Mouse (Mus musculus) heart, embryonic 10.5 days (tissue): ENCODE results near the gene Tead2. TPM values are rescaled to one million over a fixed set of nuclear protein-coding genes. Genes with fewer than 3 reads are reported as not detected.

Experiments
- DNase-seq: peaks from one replicate; pipeline ENCODE4 v3.0.0-alpha.2; 2017; ENCODE audit warnings: low spot score
- H3K27ac ChIP-seq: fragments of 300-500 bp; sonication (generic); 2 replicates; pipeline ENCODE4 v1.5.1; 2016; ENCODE audit warnings: mild to moderate bottlenecking
- H3K27me3 ChIP-seq: fragments of 300-500 bp; sonication (generic); 2 replicates; pipeline ENCODE4 v1.6.1; 2016; ENCODE audit warnings: mild to moderate bottlenecking; ENCODE audit not compliant: poor library complexity, insufficient read depth, severe bottlenecking
- H3K36me3 ChIP-seq: fragments of 300-500 bp; sonication (generic); 2 replicates; pipeline ENCODE4 v1.6.1; 2016; ENCODE audit warnings: mild to moderate bottlenecking, moderate library complexity
- H3K4me1 ChIP-seq: fragments of 300-500 bp; sonication (generic); 2 replicates; pipeline ENCODE4 v1.6.1; 2016; ENCODE audit warnings: mild to moderate bottlenecking
- H3K4me3 ChIP-seq: fragments of 300-500 bp; sonication (generic); 2 replicates; pipeline ENCODE4 v1.5.1; 2016; ENCODE audit warnings: mild to moderate bottlenecking, moderate library complexity
- H3K9me3 ChIP-seq: fragments of 300-500 bp; sonication (generic); 2 replicates; pipeline ENCODE4 v1.6.1; 2016; ENCODE audit warnings: mild to moderate bottlenecking, moderate library complexity
- WGBS: fragments of 180-500 bp; shearing (Covaris S2); methylation state at CpG from one replicate; pipeline ENCODE4 v1.1.7; 2016; 5-methylcytosine and 5-hydroxymethylcytosine counted together
- polyA plus RNA-seq: library from polyadenylated mRNA; unstranded; fragments of >200 nt; fragmentation: Nextera tagmentation; extraction: Ambion mirVana; gene quantifications from 2 replicates; pipeline ENCODE4 v1.2.1, GENCODE M21; 2016

The Tead2 gene
- polyA plus RNA-seq, 1 experiment from 2014 or later = 210 TPM

DNA sequence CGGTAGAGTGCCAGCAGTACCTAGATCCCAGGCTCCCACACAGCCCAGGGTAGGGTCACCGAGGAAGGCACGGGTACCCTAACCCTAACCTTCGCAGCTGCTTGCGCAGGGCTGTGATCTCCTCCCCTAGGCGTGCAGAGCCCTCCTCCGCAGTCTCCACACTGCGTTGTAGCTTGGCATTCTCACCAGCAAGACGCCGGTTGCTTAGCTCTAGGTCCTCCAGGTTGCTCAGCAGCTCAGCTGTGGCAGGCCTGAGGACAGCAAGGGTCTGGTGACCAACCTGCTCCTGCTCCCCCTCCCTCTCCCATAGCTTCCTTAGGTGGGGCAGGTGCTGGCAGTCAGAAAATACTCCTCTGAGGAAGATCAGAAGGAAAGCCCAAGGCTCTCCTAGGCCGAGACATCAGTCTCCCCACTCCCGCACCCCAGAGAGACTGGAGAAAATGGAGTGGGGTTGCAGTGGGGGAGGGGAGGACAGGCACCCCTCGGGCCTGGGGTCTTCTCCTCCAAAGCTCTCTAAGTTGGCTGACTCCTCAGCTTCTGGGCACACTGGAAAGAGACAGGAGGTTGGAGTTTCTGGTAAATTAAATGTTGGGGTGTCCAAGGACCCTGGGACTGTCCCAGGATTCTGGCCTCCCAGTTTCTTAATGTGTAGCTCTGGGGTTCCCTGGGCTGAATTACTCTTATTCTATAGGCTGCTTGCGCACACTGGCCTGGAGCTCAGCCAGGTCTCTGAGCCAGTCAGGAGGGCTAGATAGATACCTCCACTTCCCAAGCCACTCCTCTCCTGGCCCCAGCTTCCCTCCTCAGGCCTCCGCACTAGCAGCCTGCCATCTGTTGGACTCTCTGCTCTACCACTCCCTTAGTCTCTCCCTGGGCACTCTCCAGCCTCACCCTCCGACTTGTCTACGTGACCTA lies 21.4 kb upstream of the Tead2 start:
- Histone ChIP-seq H3K27me3 (peaks cover 64% of the 10 kb centered on the region), H3K9me3 (no peaks in the 10 kb centered on the region), H3K36me3 (no peaks in the 10 kb centered on the region), H3K4me3 (no peak overlapping the region), H3K4me1 (peaks cover 60% of the 10 kb centered on the region), H3K27ac (no peak overlapping the region)
- 73% methylated on average over 17 of the region's 17 CpGs for WGBS
- no peak for DNase-seq

DNA sequence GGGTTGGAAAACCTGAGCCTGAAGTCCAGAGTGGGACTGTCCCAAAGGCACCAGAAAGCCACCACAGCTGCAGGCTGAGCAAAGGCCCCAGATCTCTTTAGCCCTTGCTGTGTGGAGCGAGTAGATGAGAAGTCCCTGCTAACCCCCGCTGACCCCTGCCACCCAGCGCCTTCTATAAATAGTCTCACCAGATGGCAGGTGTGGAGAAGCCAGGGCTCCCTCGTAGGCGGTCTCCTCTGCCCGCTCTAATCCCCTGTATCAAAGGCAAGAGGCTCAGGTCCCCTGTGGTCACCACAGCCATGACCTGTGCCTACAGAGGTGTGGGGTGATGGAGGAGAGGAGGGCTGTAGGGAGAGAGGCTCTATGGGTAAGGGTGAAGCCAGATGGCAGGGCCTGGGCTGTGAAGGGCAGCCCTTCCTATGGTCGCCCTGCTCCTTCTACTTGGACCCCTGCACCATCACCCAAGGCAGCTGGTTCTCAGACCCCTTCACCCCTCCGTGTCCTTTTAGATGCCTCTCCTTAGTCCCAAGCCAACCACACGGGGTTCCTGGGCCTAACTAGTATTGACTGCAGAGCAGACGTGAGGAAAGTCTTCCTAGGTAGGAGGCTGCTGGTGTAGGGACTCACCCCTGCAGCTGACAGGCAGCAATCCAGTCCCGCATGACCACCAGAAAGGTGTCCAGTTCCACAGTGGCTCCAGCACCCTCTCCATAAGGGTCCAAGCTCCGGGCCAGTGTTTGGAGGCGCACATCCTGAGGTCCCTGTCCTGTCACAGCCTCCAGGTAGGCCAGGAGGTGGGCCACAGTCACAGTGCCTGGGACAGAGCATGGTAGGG lies 20.0 kb upstream of the Tead2 start:
- 49% methylated on average over 13 of the region's 13 CpGs for WGBS
- H3K27ac ChIP-seq = peak overlapping the region; percentile 19

GRCm38 (mm10) chr7:45196176-45196535 lies 19.4 kb upstream of the Tead2 start:
- WGBS = 79% methylated on average over 4 of the region's 4 CpGs
- peaks cover 56% of the 10 kb centered on the region for H3K4me1 ChIP-seq
- H3K27me3 ChIP-seq = peaks cover 51% of the 10 kb centered on the region
- DNase-seq = no peak
- H3K27ac ChIP-seq = peak overlapping the region; percentile 16; the same call in 1 of the 2 replicates
- no peak overlapping the region for H3K4me3 ChIP-seq
- no peaks in the 10 kb centered on the region for H3K9me3 ChIP-seq
- H3K36me3 ChIP-seq = no peaks in the 10 kb centered on the region

More for the DNA sequence above, 20.0 kb upstream of the Tead2 start:
- Histone ChIP-seq H3K4me3 (no peak overlapping the region), H3K27me3 (peaks cover 53% of the 10 kb centered on the region), H3K9me3 (no peaks in the 10 kb centered on the region), H3K36me3 (no peaks in the 10 kb centered on the region), H3K4me1 (peaks cover 60% of the 10 kb centered on the region)
- no peak for DNase-seq

DNA sequence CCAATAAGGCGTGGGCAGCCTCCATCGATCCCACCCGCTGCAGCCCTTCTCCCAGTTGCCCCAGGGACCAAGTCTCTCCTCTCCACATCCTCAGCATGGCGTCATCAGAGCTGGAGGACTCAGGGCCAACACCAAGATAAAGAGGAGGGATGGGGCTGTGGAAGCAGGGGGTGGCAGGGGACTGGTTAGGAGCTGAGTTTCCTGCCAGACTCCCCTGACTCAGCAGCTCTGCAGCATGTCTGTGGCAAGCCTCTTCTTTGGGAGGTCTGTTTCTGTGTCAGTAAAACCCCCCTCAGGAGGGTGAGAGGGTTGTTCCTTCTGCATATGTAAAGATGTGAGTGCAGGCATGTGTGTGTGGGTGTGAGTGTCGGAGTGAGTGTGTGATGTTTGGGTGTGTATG lies 18.6 kb upstream of the Tead2 start:
- peaks cover 45% of the 10 kb centered on the region for H3K27me3 ChIP-seq
- DNase-seq = no peak
- H3K4me3 ChIP-seq = no peak overlapping the region; the same call in 1 of the 2 replicates
- H3K4me1 ChIP-seq = peaks cover 48% of the 10 kb centered on the region
- H3K27ac ChIP-seq = no peak overlapping the region
- no peaks in the 10 kb centered on the region for H3K9me3 ChIP-seq
- 58% methylated on average over 5 of the region's 5 CpGs for WGBS
- no peaks in the 10 kb centered on the region for H3K36me3 ChIP-seq

DNA sequence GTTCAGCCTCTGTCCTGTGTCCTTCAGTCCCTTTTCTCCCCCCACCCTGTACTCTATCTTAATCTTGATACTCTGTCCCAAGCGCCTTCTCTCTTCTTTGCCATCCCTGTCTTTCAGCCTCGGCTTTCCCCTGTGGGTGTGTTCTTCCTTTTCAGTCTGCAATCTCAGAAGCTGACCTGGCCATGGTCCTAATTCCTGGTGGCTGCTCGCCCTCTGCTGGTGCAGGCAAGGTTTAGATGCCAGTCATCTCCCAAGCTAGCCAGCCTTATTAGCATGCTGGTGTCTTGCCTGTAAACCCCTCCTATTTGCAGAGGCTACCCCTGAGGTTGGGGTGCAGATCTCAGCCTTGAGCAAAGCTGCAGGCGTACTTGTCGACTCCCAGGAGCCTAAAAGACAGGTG lies 17.1 kb upstream of the Tead2 start:
- Histone ChIP-seq H3K27ac (0 out of 2 replicates have a peak overlapping the region, but pooled peaks have one; percentile 6), H3K27me3 (peaks cover 37% of the 10 kb centered on the region), H3K9me3 (no peaks in the 10 kb centered on the region), H3K36me3 (no peaks in the 10 kb centered on the region), H3K4me3 (no peak overlapping the region), H3K4me1 (peaks cover 46% of the 10 kb centered on the region)
- 8% methylated on average over 5 of the region's 5 CpGs for WGBS
- peak; percentile 90 for DNase-seq

- H3K4me3 ChIP-seq = no peak overlapping the region
- WGBS = 76% methylated on average over 11 of the region's 11 CpGs
- H3K27ac ChIP-seq = no peak overlapping the region
- H3K27me3 ChIP-seq = peaks cover 32% of the 10 kb centered on the region
- H3K36me3 ChIP-seq = no peaks in the 10 kb centered on the region
- peaks cover 40% of the 10 kb centered on the region for H3K4me1 ChIP-seq
- no peak for DNase-seq
- H3K9me3 ChIP-seq = no peaks in the 10 kb centered on the region
Observed at GRCm38 (mm10) chr7:45198961-45199360, 16.6 kb upstream of the Tead2 start.

DNA sequence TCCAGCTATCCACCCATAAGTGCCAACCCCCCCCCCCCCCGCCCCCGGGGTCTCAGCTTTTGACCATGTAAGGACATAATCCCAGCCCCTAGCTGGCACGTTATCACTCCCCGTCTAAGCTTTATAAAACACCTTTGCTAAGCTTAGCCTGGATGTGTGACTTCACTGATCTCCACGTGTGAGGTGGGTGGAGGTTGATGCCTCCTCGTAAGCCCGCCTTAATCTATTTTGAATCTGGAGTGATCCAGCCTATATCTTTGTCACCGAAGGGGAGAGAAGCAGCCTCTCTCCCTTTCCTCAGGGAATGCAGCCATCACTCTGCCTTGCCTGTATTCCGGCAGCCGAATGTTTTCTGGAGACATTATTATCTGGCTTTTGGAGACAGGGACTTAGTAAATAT lies 12.9 kb upstream of the Tead2 start:
- no peaks in the 10 kb centered on the region for H3K9me3 ChIP-seq
- H3K4me3 ChIP-seq = no peak overlapping the region
- H3K4me1 ChIP-seq = peaks cover 16% of the 10 kb centered on the region; the same call in 1 of the 2 replicates
- no peak for DNase-seq
- peak overlapping the region; percentile 67; the same call in 1 of the 2 replicates for H3K27ac ChIP-seq
- WGBS = 23% methylated on average over 10 of the region's 10 CpGs
- H3K27me3 ChIP-seq = peaks cover 10% of the 10 kb centered on the region
- no peaks in the 10 kb centered on the region for H3K36me3 ChIP-seq

- H3K36me3 ChIP-seq = no peaks in the 10 kb centered on the region
- DNase-seq = peak; percentile 99
- peak within 1 kb of the TSS; percentile 69 for H3K27ac ChIP-seq
- H3K27me3 ChIP-seq = peaks cover 14% of the 10 kb centered on the region; the same call in 1 of the 2 replicates
- no peaks in the 10 kb centered on the region for H3K9me3 ChIP-seq
- H3K4me3 ChIP-seq = peak within 1 kb of the TSS; percentile 60
- peaks cover 7% of the 10 kb centered on the region; the same call in 1 of the 2 replicates for H3K4me1 ChIP-seq
- WGBS = 8% methylated on average over 44 of the region's 44 CpGs
Observed at GRCm38 (mm10) chr7:45204380-45205143, 11.0 kb upstream of the Tead2 start, which contains the start of gene Ccdc155. Gene Ccdc155 (minus strand): TSS chr7:45204892.

- Histone ChIP-seq H3K27ac (no peak overlapping the region), H3K9me3 (no peaks in the 10 kb centered on the region), H3K36me3 (no peaks in the 10 kb centered on the region), H3K4me1 (peaks cover 13% of the 10 kb centered on the region), H3K4me3 (no peak overlapping the region), H3K27me3 (peaks cover 35% of the 10 kb centered on the region)
- 70% methylated on average over 6 of the region's 6 CpGs for WGBS
- DNase-seq = no peak
Observed at GRCm38 (mm10) chr7:45208260-45208659, 7.3 kb upstream of the Tead2 start.

GRCm38 (mm10) chr7:45211070-45211469 lies 4.5 kb upstream of the Tead2 start:
- Histone ChIP-seq H3K4me1 (peaks cover 20% of the 10 kb centered on the region), H3K27me3 (peaks cover 35% of the 10 kb centered on the region), H3K9me3 (no peaks in the 10 kb centered on the region), H3K36me3 (no peaks in the 10 kb centered on the region), H3K4me3 (0 out of 2 replicates have a peak overlapping the region, but pooled peaks have one; percentile 45), H3K27ac (no peak overlapping the region)
- 33% methylated on average over 10 of the region's 10 CpGs for WGBS
- DNase-seq = no peak

DNA sequence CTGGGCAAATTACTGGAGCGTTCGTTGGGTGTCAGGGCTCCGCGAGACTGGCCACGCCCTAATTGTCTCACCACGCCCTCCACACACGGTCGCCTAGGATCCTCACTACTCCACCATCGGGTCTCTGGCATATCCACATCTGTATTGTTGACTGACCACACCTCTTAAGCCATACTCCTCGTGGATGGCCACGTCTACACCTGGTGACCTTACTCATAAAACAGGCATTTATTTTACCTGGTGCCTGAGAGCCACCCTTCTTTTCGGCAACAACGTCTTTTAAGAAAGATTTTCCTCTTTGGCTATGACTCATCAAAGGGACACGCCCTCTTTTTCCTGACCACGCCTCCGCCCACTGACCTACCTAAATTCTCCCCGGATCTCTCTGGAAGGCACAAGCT lies 3.7 kb upstream of the Tead2 start, which contains the start of gene Dkkl1:
Gene Dkkl1 (minus strand): TSS at position 297 of the 401 bp plus-strand sequence.
- Histone ChIP-seq H3K36me3 (no peaks in the 10 kb centered on the region), H3K4me1 (peaks cover 26% of the 10 kb centered on the region), H3K27me3 (peaks cover 35% of the 10 kb centered on the region), H3K27ac (peak within 1 kb of the TSS; percentile 56; the same call in 1 of the 2 replicates), H3K4me3 (peak within 1 kb of the TSS; percentile 45), H3K9me3 (no peaks in the 10 kb centered on the region)
- WGBS = 3% methylated on average over 17 of the region's 17 CpGs
- no peak for DNase-seq

DNA sequence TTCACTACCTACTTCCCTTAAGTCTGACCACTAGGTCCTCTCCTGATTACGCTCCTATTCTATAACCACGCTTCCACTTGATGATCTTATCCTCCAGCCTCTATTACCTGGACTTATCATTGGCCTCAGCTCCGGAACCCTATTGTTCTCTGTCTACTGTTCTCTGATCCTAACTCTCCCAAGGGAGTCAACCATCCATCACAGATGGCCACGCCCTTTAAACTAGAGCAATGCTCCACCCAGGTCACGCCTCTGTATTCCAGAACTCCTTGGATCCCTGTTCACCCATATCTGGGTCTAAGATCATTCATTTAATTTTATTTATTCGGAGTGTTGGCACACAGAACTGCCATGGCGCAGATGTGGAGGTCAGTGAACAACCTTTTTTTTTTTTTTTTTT lies 3.2 kb upstream of the Tead2 start:
- 72% methylated on average over 7 of the region's 7 CpGs for WGBS

More for the DNA sequence above, 3.2 kb upstream of the Tead2 start:
- H3K9me3 ChIP-seq = no peaks in the 10 kb centered on the region
- H3K4me1 ChIP-seq = peaks cover 31% of the 10 kb centered on the region
- H3K4me3 ChIP-seq = peak overlapping the region; percentile 45; the same call in 1 of the 2 replicates
- peaks cover 35% of the 10 kb centered on the region for H3K27me3 ChIP-seq
- H3K27ac ChIP-seq = no peak overlapping the region
- DNase-seq = no peak
- peaks cover 3% of the 10 kb centered on the region for H3K36me3 ChIP-seq
